Mouse (Mus musculus): ENCODE results near the gene Itga2b.

GRCm38 (mm10) chr11:102431728-102432114 is 38.2 kb downstream of the Itga2b start:
- TF ChIP-seq CTCF (IDR thresholded peaks at IDR 0.05; ENCODE audit: control insufficient read depth, insufficient read depth, insufficient replicate concordance, low read depth, low read length) (no peak), POLR2A (IDR thresholded peaks at IDR 0.05; ENCODE audit: control insufficient read depth, low read depth, low read length) (no peak)
